Mouse (Mus musculus): ENCODE measurements around the gene Tceanc2. TPM values are rescaled to one million over a fixed set of nuclear protein-coding genes. Genes with fewer than 3 reads are reported as not detected.

Tceanc2 gene
- polyA plus RNA-seq, 1 experiment: 14.0 TPM

DNA sequence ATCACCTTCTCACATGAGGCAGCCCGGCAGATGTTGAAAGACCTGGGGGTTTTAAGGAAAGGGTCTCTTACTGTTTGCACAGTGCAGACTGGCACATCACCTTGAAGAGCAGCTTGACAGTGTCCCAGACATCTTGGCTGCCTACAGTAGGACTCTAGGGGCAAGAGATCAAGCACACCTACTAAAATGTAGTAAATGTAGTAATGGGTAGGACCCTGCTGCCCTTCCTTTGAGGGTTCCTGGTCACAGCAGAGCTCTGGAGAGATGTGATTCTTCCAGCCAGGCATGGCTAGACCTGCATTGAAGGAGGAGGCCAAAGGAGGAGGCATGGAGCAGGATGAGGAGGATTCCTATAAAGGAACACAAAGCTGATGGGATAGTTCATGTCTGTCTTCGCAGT is 28.1 kb upstream of the Tceanc2 start:
- DNase-seq (ENCODE audit: low read depth): no peak
- no peak for TF ChIP-seq POLR2A (IDR thresholded peaks at IDR 0.05; ENCODE audit: borderline replicate concordance, extremely low read depth, insufficient read depth, insufficient read length, poor library complexity, severe bottlenecking)
- TF ChIP-seq CTCF (IDR thresholded peaks at IDR 0.05; ENCODE audit: borderline replicate concordance, extremely low read depth, insufficient read depth, insufficient read length): no peak

GRCm38 (mm10) chr4:107203001-107203400 is 24.1 kb upstream of the Tceanc2 start:
- no peak for DNase-seq (ENCODE audit: low read depth)
- TF ChIP-seq POLR2A (IDR thresholded peaks at IDR 0.05; ENCODE audit: borderline replicate concordance, extremely low read depth, insufficient read depth, insufficient read length, poor library complexity, severe bottlenecking) (no peak), CTCF (IDR thresholded peaks at IDR 0.05; ENCODE audit: borderline replicate concordance, extremely low read depth, insufficient read depth, insufficient read length) (no peak)

DNA sequence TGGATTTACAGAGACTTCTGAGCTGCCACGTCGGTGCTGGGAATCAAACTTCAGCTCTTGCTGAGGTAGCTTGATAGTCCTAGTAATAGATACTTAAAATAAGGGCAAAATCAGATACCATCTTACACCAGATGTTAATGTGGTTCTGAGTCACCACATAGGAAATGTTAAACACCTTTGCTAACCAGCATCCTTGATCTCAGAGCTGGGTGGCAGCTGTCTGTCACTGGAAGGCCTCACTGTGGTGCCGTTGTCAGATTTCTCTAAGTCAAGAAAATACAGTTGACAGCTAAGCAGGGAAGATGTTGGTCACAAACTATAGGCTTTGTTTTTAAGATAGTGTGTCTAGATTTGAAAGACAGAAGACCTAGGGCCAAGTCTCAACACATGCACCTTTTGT is 22.9 kb upstream of the Tceanc2 start:
- TF ChIP-seq CTCF (IDR thresholded peaks at IDR 0.05; ENCODE audit: borderline replicate concordance, extremely low read depth, insufficient read depth, insufficient read length) (no peak), POLR2A (IDR thresholded peaks at IDR 0.05; ENCODE audit: borderline replicate concordance, extremely low read depth, insufficient read depth, insufficient read length, poor library complexity, severe bottlenecking) (no peak)
- DNase-seq (ENCODE audit: low read depth): no peak

DNA sequence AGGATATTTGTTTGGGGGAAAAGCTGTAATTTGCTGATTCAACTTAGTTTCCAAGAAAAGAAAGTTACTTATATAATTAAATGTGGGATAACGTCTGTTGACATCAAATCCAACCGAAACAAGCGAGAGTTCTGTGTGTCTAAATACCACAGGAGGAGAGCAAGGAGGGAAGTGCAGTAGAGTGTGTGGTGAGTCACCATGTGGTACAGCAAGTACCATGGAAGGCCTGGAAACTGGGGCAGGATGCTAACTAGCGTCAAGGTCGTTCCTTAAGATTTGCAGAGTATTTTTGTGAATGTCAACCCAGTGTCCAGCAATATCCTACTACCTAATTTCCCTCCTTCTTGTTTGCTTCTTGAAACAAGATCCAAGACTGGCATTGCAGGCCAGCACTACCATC is 19.2 kb upstream of the Tceanc2 start:
- no peak for DNase-seq (ENCODE audit: low read depth)
- no peak for TF ChIP-seq CTCF (IDR thresholded peaks at IDR 0.05; ENCODE audit: borderline replicate concordance, extremely low read depth, insufficient read depth, insufficient read length)
- no peak for TF ChIP-seq POLR2A (IDR thresholded peaks at IDR 0.05; ENCODE audit: borderline replicate concordance, extremely low read depth, insufficient read depth, insufficient read length, poor library complexity, severe bottlenecking)

DNA sequence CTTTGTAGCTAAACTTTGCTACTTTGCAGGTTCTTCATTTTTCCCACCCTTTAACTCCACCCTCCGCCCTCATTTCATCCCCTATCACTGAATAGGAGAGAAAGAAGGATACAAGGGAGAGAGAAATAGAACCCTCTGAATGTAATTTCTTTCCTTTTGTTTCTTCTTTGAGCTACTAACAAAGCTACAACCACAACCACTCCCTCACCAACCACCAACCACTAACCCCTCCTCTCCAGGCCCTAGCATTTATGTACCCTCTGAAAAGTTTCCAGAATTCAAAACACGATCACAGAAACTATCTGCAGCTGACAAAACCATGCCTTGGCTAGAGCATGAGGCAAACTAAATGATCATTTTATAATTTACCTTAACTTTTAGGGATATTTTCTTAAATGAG is 17.5 kb upstream of the Tceanc2 start:
- TF ChIP-seq POLR2A (IDR thresholded peaks at IDR 0.05; ENCODE audit: borderline replicate concordance, extremely low read depth, insufficient read depth, insufficient read length, poor library complexity, severe bottlenecking) (no peak), CTCF (IDR thresholded peaks at IDR 0.05; ENCODE audit: borderline replicate concordance, extremely low read depth, insufficient read depth, insufficient read length) (no peak)

GRCm38 (mm10) chr4:107193841-107194240 is 14.9 kb upstream of the Tceanc2 start:
- DNase-seq (ENCODE audit: low read depth): no peak
- TF ChIP-seq CTCF (IDR thresholded peaks at IDR 0.05; ENCODE audit: borderline replicate concordance, extremely low read depth, insufficient read depth, insufficient read length) (no peak), POLR2A (IDR thresholded peaks at IDR 0.05; ENCODE audit: borderline replicate concordance, extremely low read depth, insufficient read depth, insufficient read length, poor library complexity, severe bottlenecking) (no peak)

More for the DNA sequence above, 17.5 kb upstream of the Tceanc2 start:
- DNase-seq (ENCODE audit: low read depth): no peak

GRCm38 (mm10) chr4:107185703-107186102 is 6.8 kb upstream of the Tceanc2 start:
- TF ChIP-seq CTCF (IDR thresholded peaks at IDR 0.05; ENCODE audit: borderline replicate concordance, extremely low read depth, insufficient read depth, insufficient read length): no peak
- no peak for TF ChIP-seq POLR2A (IDR thresholded peaks at IDR 0.05; ENCODE audit: borderline replicate concordance, extremely low read depth, insufficient read depth, insufficient read length, poor library complexity, severe bottlenecking)
- DNase-seq (ENCODE audit: low read depth): no peak

GRCm38 (mm10) chr4:107183203-107183602 is 4.3 kb upstream of the Tceanc2 start:
- no peak for DNase-seq (ENCODE audit: low read depth)

DNA sequence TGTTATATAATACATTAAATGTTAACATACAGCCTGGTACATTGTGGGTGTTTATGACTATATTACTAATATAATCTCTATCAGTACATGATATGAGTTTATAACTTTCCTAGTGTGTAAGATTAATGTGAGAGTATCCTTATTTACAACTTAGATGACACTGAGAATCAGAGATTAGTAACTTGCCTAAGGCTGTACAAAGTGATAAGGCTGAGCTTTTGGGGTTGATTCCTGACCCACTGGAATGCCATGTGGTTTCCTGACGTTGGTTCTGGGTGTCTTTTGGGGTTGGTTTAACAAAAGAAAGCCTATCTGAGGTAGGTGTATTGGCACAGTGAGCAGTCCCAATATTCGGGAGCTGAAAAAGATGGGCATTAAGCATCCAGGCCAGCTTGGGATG is 3.9 kb upstream of the Tceanc2 start:
- no peak for TF ChIP-seq CTCF (IDR thresholded peaks at IDR 0.05; ENCODE audit: borderline replicate concordance, extremely low read depth, insufficient read depth, insufficient read length)
- no peak for DNase-seq (ENCODE audit: low read depth)

More at GRCm38 (mm10) chr4:107183203-107183602, 4.3 kb upstream of the Tceanc2 start:
- no peak for TF ChIP-seq CTCF (IDR thresholded peaks at IDR 0.05; ENCODE audit: borderline replicate concordance, extremely low read depth, insufficient read depth, insufficient read length)
- no peak for TF ChIP-seq POLR2A (IDR thresholded peaks at IDR 0.05; ENCODE audit: borderline replicate concordance, extremely low read depth, insufficient read depth, insufficient read length, poor library complexity, severe bottlenecking)

GRCm38 (mm10) chr4:107181866-107182265 is 3.0 kb upstream of the Tceanc2 start:
- DNase-seq (ENCODE audit: low read depth): no peak
- no peak for TF ChIP-seq POLR2A (IDR thresholded peaks at IDR 0.05; ENCODE audit: borderline replicate concordance, extremely low read depth, insufficient read depth, insufficient read length, poor library complexity, severe bottlenecking)

DNA sequence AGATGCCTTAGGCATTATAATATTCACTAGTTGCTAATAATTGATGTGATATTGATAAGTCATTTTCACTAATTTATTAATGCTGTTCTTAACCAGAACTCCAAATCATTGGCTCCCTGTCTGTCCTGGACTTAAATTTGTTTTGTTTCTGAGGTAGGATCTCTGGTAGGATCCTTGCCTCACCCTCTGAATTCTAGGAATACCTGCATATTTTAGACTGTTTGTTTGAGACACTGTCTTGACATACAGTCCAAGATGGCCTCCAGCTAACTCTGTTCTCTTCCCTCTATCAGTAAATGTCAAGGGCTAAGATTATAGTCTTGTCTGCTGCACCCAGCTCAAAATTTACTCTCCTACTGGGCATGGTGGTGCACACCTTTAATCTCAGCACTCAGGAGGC is 1.8 kb upstream of the Tceanc2 start:
- no peak for DNase-seq (ENCODE audit: low read depth)
- TF ChIP-seq POLR2A (IDR thresholded peaks at IDR 0.05; ENCODE audit: borderline replicate concordance, extremely low read depth, insufficient read depth, insufficient read length, poor library complexity, severe bottlenecking) (no peak), CTCF (IDR thresholded peaks at IDR 0.05; ENCODE audit: borderline replicate concordance, extremely low read depth, insufficient read depth, insufficient read length) (no peak)

GRCm38 (mm10) chr4:107179561-107179960 is 645 bp upstream of the Tceanc2 start:
- DNase-seq (ENCODE audit: low read depth): peak; percentile 46
- TF ChIP-seq CTCF (IDR thresholded peaks at IDR 0.05; ENCODE audit: borderline replicate concordance, extremely low read depth, insufficient read depth, insufficient read length) (no peak), POLR2A (IDR thresholded peaks at IDR 0.05; ENCODE audit: borderline replicate concordance, extremely low read depth, insufficient read depth, insufficient read length, poor library complexity, severe bottlenecking) (no peak)

Measured in brain, embryonic 14.5 days (tissue).